Mouse (Mus musculus) neural tube, embryonic 12.5 days (tissue): ENCODE results near the gene Inpp5f. TPM values are rescaled to one million over a fixed set of nuclear protein-coding genes. Genes with fewer than 3 reads are reported as not detected.
A peak's percentile ranks its signal among the peaks of the same experiment; 100 is the strongest.
"Not testable (repeated sequence)": the region's sequence is repeated elsewhere in the genome, so short reads cannot be mapped to it uniquely, and the experiment has no call there.

Source experiments
- ATAC-seq: fragments of 200-750 bp; cut with Nextera tagmentation; 2 replicates; pipeline ENCODE4 v1.8.0; 2017; ENCODE audit warnings: low read depth, mild to moderate bottlenecking, moderate TSS enrichment, moderate library complexity; ENCODE audit not compliant: low FRiP score
- H3K27ac ChIP-seq: fragments of 300-500 bp; sonication (generic); 2 replicates; pipeline ENCODE4 v1.5.1; 2016
- H3K27me3 ChIP-seq: fragments of 300-500 bp; sonication (generic); replicated peaks from 2 replicates; pipeline ENCODE4 v1.6.1; 2016; ENCODE audit warnings: mild to moderate bottlenecking
- H3K36me3 ChIP-seq: fragments of 300-500 bp; sonication (generic); 2 replicates; pipeline ENCODE4 v1.6.1; 2016; ENCODE audit warnings: mild to moderate bottlenecking
- H3K4me1 ChIP-seq: fragments of 300-500 bp; sonication (generic); 2 replicates; pipeline ENCODE4 v1.6.1; 2016
- H3K4me2 ChIP-seq: fragments of 300-500 bp; sonication (generic); replicated peaks from 2 replicates; pipeline ENCODE4 v1.6.1; 2016; ENCODE audit warnings: mild to moderate bottlenecking
- H3K4me3 ChIP-seq: fragments of 300-500 bp; sonication (generic); 2 replicates; pipeline ENCODE4 v1.5.1; 2016
- H3K9ac ChIP-seq: fragments of 300-500 bp; sonication (generic); 2 replicates; pipeline ENCODE4 v1.6.1; 2016; ENCODE audit warnings: mild to moderate bottlenecking
- H3K9me3 ChIP-seq: fragments of 300-500 bp; sonication (generic); 2 replicates; pipeline ENCODE4 v1.6.1; 2016; ENCODE audit warnings: mild to moderate bottlenecking
- WGBS: fragments of 180-500 bp; shearing (Covaris S2); methylation state at CpG from one replicate; pipeline ENCODE4 v1.1.7; 2016; 5-methylcytosine and 5-hydroxymethylcytosine counted together
- polyA plus RNA-seq: library from polyadenylated mRNA; unstranded; fragments of >200 nt; fragmentation: Nextera tagmentation; extraction: Ambion mirVana; gene quantifications from 2 replicates; pipeline ENCODE4 v1.2.1, GENCODE M21; 2016

Gene Inpp5f
- polyA plus RNA-seq, 1 experiment from 2014 or later: 170 TPM

- Histone ChIP-seq H3K27me3 (no peaks in the 10 kb centered on the region), H3K9me3 (peaks cover 2% of the 10 kb centered on the region; the same call in 1 of the 2 replicates), H3K4me1 (no peaks in the 10 kb centered on the region), H3K4me2 (no peak overlapping the region), H3K9ac (no peak overlapping the region), H3K27ac (no peak overlapping the region), H3K36me3 (no peaks in the 10 kb centered on the region), H3K4me3 (no peak overlapping the region)
- WGBS: 72% methylated on average over 5 of the region's 5 CpGs
- no peak for ATAC-seq
Measured at GRCm38 (mm10) chr7:128601826-128602225, 9.3 kb upstream of the Inpp5f start.

GRCm38 (mm10) chr7:128609936-128610335, 1.2 kb upstream of the Inpp5f start:
- not testable (repeated sequence) for H3K36me3 ChIP-seq, H3K4me2 ChIP-seq, H3K27ac ChIP-seq, H3K27me3 ChIP-seq, H3K4me3 ChIP-seq, ATAC-seq, H3K9ac ChIP-seq, H3K4me1 ChIP-seq, H3K9me3 ChIP-seq
- 98% methylated on average over 8 of the region's 9 CpGs for WGBS

GRCm38 (mm10) chr7:128610490-128610889, 638 bp upstream of the Inpp5f start:
- Histone ChIP-seq H3K27ac (no peak overlapping the region), H3K36me3 (no peaks in the 10 kb centered on the region), H3K9me3 (no peaks in the 10 kb centered on the region), H3K27me3 (no peaks in the 10 kb centered on the region), H3K4me2 (peak overlapping the region; percentile 93), H3K4me3 (0 out of 2 replicates have a peak overlapping the region, but pooled peaks have one; percentile 76), H3K4me1 (peaks cover 9% of the 10 kb centered on the region), H3K9ac (no peak overlapping the region)
- peak; percentile 31; the same call in 1 of the 2 replicates for ATAC-seq
- WGBS: 90% methylated on average over 6 of the region's 6 CpGs

GRCm38 (mm10) chr7:128611799-128612411, 777 bp downstream of the Inpp5f start:
- Histone ChIP-seq H3K4me2 (peak overlapping the region; percentile 93), H3K4me3 (peak overlapping the region; percentile 76), H3K9ac (peak overlapping the region; percentile 79), H3K9me3 (no peaks in the 10 kb centered on the region), H3K36me3 (no peaks in the 10 kb centered on the region), H3K27ac (no peak overlapping the region), H3K4me1 (peaks cover 9% of the 10 kb centered on the region), H3K27me3 (no peaks in the 10 kb centered on the region)
- ATAC-seq: no peak
- 21% methylated on average over 22 of the region's 22 CpGs for WGBS

- 79% methylated on average over 12 of the region's 12 CpGs for WGBS
- H3K27me3 ChIP-seq: no peaks in the 10 kb centered on the region
- no peak overlapping the region for H3K4me3 ChIP-seq
- no peak overlapping the region for H3K9ac ChIP-seq
- peaks cover 9% of the 10 kb centered on the region for H3K4me1 ChIP-seq
- no peak overlapping the region for H3K27ac ChIP-seq
- no peaks in the 10 kb centered on the region for H3K36me3 ChIP-seq
- ATAC-seq: no peak
- peak overlapping the region; percentile 93 for H3K4me2 ChIP-seq
- no peaks in the 10 kb centered on the region for H3K9me3 ChIP-seq
Measured at GRCm38 (mm10) chr7:128612521-128613181, 1.5 kb downstream of the Inpp5f start.

- no peak for ATAC-seq
- Histone ChIP-seq H3K4me2 (no peak overlapping the region), H3K9me3 (no peaks in the 10 kb centered on the region), H3K9ac (no peak overlapping the region), H3K27me3 (no peaks in the 10 kb centered on the region), H3K27ac (no peak overlapping the region), H3K4me3 (no peak overlapping the region), H3K4me1 (peaks cover 9% of the 10 kb centered on the region), H3K36me3 (no peaks in the 10 kb centered on the region)
- WGBS: 85% methylated on average over 2 of the region's 2 CpGs
Measured at GRCm38 (mm10) chr7:128613578-128613977, 2.5 kb downstream of the Inpp5f start.

GRCm38 (mm10) chr7:128617587-128617986, 6.5 kb downstream of the Inpp5f start:
- no peak for ATAC-seq
- Histone ChIP-seq H3K27ac (no peak overlapping the region), H3K4me2 (no peak overlapping the region), H3K36me3 (no peaks in the 10 kb centered on the region), H3K4me3 (no peak overlapping the region), H3K9ac (no peak overlapping the region), H3K9me3 (no peaks in the 10 kb centered on the region), H3K4me1 (no peaks in the 10 kb centered on the region), H3K27me3 (no peaks in the 10 kb centered on the region)
- WGBS: 88% methylated on average over 1 of the region's 1 CpGs

- Histone ChIP-seq H3K9me3 (no peaks in the 10 kb centered on the region), H3K27me3 (no peaks in the 10 kb centered on the region), H3K27ac (no peak overlapping the region), H3K9ac (no peak overlapping the region), H3K4me3 (no peak overlapping the region), H3K4me2 (no peak overlapping the region), H3K4me1 (no peaks in the 10 kb centered on the region), H3K36me3 (no peaks in the 10 kb centered on the region)
- ATAC-seq: no peak
- 89% methylated on average over 1 of the region's 1 CpGs for WGBS
Measured at GRCm38 (mm10) chr7:128620178-128620577, 9.1 kb downstream of the Inpp5f start.

GRCm38 (mm10) chr7:128622266-128622961, 11.3 kb downstream of the Inpp5f start:
- H3K4me1 ChIP-seq: no peaks in the 10 kb centered on the region
- 59% methylated on average over 7 of the region's 7 CpGs for WGBS
- no peaks in the 10 kb centered on the region for H3K9me3 ChIP-seq
- H3K4me2 ChIP-seq: no peak overlapping the region
- no peak overlapping the region for H3K9ac ChIP-seq
- no peak for ATAC-seq
- H3K4me3 ChIP-seq: no peak overlapping the region
- no peaks in the 10 kb centered on the region for H3K36me3 ChIP-seq
- no peaks in the 10 kb centered on the region for H3K27me3 ChIP-seq
- H3K27ac ChIP-seq: no peak overlapping the region

- Histone ChIP-seq H3K9me3 (no peaks in the 10 kb centered on the region), H3K4me2 (no peak overlapping the region), H3K4me1 (no peaks in the 10 kb centered on the region), H3K9ac (no peak overlapping the region), H3K36me3 (no peaks in the 10 kb centered on the region), H3K27me3 (no peaks in the 10 kb centered on the region), H3K4me3 (no peak overlapping the region), H3K27ac (no peak overlapping the region)
- 83% methylated on average over 2 of the region's 2 CpGs for WGBS
- no peak for ATAC-seq
Measured at GRCm38 (mm10) chr7:128622994-128623393, 11.9 kb downstream of the Inpp5f start.

- Histone ChIP-seq H3K9me3 (no peaks in the 10 kb centered on the region), H3K4me1 (no peaks in the 10 kb centered on the region), H3K27me3 (no peaks in the 10 kb centered on the region), H3K4me3 (no peak overlapping the region), H3K4me2 (no peak overlapping the region), H3K9ac (no peak overlapping the region), H3K27ac (no peak overlapping the region), H3K36me3 (no peaks in the 10 kb centered on the region)
- ATAC-seq: no peak
- WGBS: 90% methylated on average over 2 of the region's 2 CpGs
Measured at GRCm38 (mm10) chr7:128625382-128625781, 14.3 kb downstream of the Inpp5f start.

- Histone ChIP-seq H3K27me3 (no peaks in the 10 kb centered on the region), H3K9ac (no peak overlapping the region), H3K4me2 (no peak overlapping the region), H3K4me3 (no peak overlapping the region), H3K4me1 (no peaks in the 10 kb centered on the region), H3K36me3 (no peaks in the 10 kb centered on the region), H3K27ac (no peak overlapping the region), H3K9me3 (no peaks in the 10 kb centered on the region)
- no peak for ATAC-seq
- 76% methylated on average over 4 of the region's 5 CpGs for WGBS
Measured at GRCm38 (mm10) chr7:128626601-128627000, 15.5 kb downstream of the Inpp5f start.
